Mouse (Mus musculus) testis, adult 2 months (tissue): ENCODE data around the gene Arhgap35.
"Not testable (repeated sequence)": the region's sequence is repeated elsewhere in the genome, so short reads cannot be mapped to it uniquely, and the experiment has no call there.

Experiments used
- CTCF ChIP-seq: fragments of 200-500 bp; IDR thresholded peaks from 2 replicates; pipeline ENCODE4 v1.5.1; 2012; ENCODE audit warnings: low read depth, mild to moderate bottlenecking, inconsistent platforms, low read length, moderate library complexity; ENCODE audit not compliant: control insufficient read depth, insufficient read depth, insufficient replicate concordance
- POLR2A ChIP-seq: fragments of 200-500 bp; IDR thresholded peaks from 2 replicates; pipeline ENCODE4 v1.6.1; 2012; ENCODE audit warnings: low read depth, mild to moderate bottlenecking, inconsistent platforms, low read length, moderate library complexity; ENCODE audit not compliant: control insufficient read depth

DNA sequence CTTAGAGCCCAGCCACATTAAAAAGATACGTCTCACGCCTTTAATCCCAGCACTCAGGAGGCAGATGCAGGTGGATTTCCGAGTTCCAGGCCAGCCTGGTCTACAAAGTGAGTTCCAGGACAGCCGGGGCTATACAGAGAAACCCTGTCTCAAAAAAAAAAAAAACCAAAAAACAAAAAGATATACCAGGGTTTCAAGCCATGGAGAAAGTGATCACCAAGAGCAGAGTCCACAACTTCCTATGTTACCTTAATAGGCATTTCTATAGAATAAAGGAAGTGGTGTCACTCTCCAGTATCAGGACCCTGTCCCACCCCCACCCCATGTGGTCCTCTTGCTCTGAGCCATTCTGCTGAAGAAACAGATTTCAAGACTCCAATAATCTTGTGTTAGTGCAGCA, 8.0 kb downstream of the Arhgap35 start:
- TF ChIP-seq CTCF, POLR2A: not testable (repeated sequence)
